Mouse (Mus musculus) testis, adult 2 months (tissue): ENCODE data around the gene Trappc10.

Source experiments
- CTCF ChIP-seq: fragments of 200-500 bp; IDR thresholded peaks from 2 replicates; pipeline ENCODE4 v1.5.1; 2012; ENCODE audit warnings: low read depth, mild to moderate bottlenecking, inconsistent platforms, low read length, moderate library complexity; ENCODE audit not compliant: control insufficient read depth, insufficient read depth, insufficient replicate concordance
- POLR2A ChIP-seq: fragments of 200-500 bp; IDR thresholded peaks from 2 replicates; pipeline ENCODE4 v1.6.1; 2012; ENCODE audit warnings: low read depth, mild to moderate bottlenecking, inconsistent platforms, low read length, moderate library complexity; ENCODE audit not compliant: control insufficient read depth

- TF ChIP-seq CTCF (no peak), POLR2A (no peak)
Measured at GRCm38 (mm10) chr10:78245225-78245547, 745 bp upstream of the Trappc10 start.
